Mouse (Mus musculus): ENCODE measurements at regions not wholly inside any gene's neighbourhood (a gene's known extent, or its start where the extent isn't known, plus 50 kb on each side); places are given as distances from the start of the nearest gene placed in this dataset.

- POLR2A ChIA-PET = interaction anchor here in 1 of 4 experiments (1.2 kb wide), 1 partner anchor 15 kb away, joined by 3 read pairs; no protein-coding TSS in a partner anchor
- CTCF ChIA-PET = interaction anchor here in 1 of 4 experiments (0.6 kb wide), 1 partner anchor 69 kb away, joined by 3 read pairs; no protein-coding TSS in a partner anchor
Measured at GRCm38 (mm10) chr11:6951361-6951760, 111.9 kb upstream of the Adcy1 start.

- ChIA-PET POLR2A (no interaction called here), CTCF (no interaction called here)
Measured at GRCm38 (mm10) chr11:6949051-6949450, 111.6 kb upstream of the Gm11983 start.

DNA sequence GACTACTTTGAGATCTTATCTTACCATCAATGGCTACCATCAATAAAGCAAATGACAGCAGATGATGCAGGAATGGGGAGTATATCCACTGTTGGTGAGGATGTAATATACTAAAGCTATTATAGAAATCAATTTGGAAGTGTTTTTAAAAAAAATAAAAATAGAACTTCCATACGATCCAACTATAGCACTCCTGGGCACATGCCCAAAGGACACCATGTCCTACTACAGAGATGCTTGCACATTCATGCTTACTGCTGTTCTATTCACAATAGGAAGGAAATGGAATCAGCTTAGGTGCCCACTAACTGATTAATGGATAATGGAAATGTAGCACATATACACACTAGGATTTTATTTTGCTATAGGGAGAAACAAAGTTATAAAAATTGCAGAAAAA lies 96.7 kb upstream of the Gm11983 start:
- CTCF ChIA-PET = no interaction called here
- POLR2A ChIA-PET = no interaction called here

DNA sequence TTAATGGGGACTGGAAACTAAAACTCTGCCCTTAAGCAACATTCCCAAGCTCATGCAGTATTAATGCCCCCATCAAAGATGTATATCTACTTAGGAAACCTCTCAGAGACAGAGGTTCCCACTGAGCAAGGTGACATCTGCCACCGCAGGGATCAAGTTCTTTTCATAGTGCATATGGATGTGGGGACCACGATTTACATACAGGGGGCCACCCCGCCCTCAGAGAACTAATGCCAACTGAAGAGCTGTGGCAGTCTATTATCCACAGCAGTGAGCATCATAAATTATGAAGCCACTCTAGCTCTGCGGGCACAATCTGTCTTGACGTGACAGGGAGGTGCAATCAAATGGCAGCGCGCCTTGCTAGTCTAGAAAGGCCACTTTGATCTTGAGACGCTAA lies 88.6 kb upstream of the Gm11983 start:
- ChIA-PET POLR2A (no interaction called here), CTCF (no interaction called here)

DNA sequence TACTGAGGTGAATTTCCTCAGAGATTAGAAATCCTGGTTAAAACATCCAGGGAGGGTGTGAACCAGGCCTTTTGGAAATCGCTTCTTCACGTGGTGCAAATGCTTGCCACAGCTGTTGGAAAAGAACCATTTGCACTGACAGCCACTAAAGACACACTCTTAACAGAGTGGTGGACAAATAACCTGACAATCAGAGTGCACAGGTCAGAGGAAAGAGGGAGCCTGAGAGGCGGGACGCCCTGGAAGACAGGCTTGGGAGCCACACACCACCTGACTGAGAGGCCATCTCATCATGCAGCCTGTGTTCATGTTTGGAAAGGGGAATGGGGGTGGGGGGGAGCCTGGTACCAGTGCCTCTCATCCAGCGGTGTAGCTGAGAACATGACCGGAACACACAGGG lies 87.0 kb upstream of the Gm11983 start:
- POLR2A ChIA-PET = interaction anchor here in 2 of 4 experiments (1.0 to 2.8 kb wide), 2 partner anchors 25 kb away, joined by 4 to 8 read pairs; no protein-coding TSS in a partner anchor
- CTCF ChIA-PET = no interaction called here

DNA sequence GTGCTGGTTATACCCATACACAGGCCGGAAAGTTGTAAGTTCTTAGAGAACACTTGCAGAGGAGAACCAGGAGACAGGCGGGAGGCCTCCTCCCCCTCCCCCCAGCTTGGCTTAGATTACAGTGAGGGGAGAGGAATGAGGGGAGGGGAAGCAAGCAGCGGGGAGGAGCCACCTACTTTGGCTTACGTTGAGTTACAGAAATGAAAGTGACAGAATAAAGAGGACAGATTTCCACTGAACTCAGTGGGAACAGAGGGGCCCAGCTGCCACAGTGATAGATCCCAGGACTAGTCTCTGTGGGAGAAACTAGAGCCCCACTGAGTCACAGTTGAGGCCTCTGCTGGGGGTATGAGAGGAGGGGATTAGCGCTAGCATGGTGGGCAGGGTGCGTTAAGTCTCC lies 86.5 kb upstream of the Gm11983 start:
- CTCF ChIA-PET = no interaction called here
- POLR2A ChIA-PET = interaction anchor here in 2 of 4 experiments (1.0 to 2.8 kb wide), 3 partner anchors 24 to 29 kb away, joined by 3 to 8 read pairs (median 4); no protein-coding TSS in a partner anchor

DNA sequence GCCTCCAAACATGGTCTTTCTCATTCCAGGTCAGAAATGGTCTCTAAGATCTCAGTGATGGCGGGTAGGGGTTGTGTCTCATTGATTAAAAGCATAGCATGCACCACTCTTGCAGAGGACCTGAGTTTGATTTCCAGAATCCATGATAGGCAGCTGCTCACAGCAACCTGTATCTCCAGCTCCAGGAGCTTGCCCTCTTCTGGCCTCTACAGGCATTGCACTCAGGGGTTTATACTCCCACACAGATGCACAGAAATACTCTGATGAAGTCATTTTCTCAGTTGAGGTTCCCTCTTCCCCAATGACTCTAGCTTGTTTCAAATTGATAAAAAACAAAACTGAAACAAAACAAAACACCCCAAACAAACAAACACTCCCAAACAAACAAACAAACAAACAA lies 81.1 kb upstream of the Gm11983 start:
- ChIA-PET POLR2A (no interaction called here), CTCF (interaction anchor here in 3 of 4 experiments (0.6 to 1.2 kb wide), 5 partner anchors 16 to 694 kb away, joined by 3 to 4 read pairs (median 3); no protein-coding TSS in a partner anchor)

GRCm38 (mm10) chr11:6905630-6906029 lies 68.2 kb upstream of the Gm11983 start:
- CTCF ChIA-PET = interaction anchor here in 1 of 4 experiments (1.5 kb wide), 1 partner anchor 259 kb away, joined by 3 read pairs; no protein-coding TSS in a partner anchor

GRCm38 (mm10) chr11:6902991-6903390 lies 65.5 kb upstream of the Gm11983 start:
- CTCF ChIA-PET = interaction anchor here in 2 of 4 experiments (0.6 to 1.0 kb wide), 3 partner anchors 15 to 285 kb away, joined by 3 to 4 read pairs (median 3); no protein-coding TSS in a partner anchor
- POLR2A ChIA-PET = interaction anchor here in 3 of 4 experiments (0.6 to 11.7 kb wide), 7 partner anchors 8 to 1746 kb away, joined by 3 to 167 read pairs (median 4); no protein-coding TSS in a partner anchor

More at GRCm38 (mm10) chr11:6905630-6906029, 68.2 kb upstream of the Gm11983 start:
- POLR2A ChIA-PET = interaction anchor here in 2 of 4 experiments (1.9 to 2.6 kb wide), 2 partner anchors 11 to 12 kb away, joined by 5 to 12 read pairs; no protein-coding TSS in a partner anchor

DNA sequence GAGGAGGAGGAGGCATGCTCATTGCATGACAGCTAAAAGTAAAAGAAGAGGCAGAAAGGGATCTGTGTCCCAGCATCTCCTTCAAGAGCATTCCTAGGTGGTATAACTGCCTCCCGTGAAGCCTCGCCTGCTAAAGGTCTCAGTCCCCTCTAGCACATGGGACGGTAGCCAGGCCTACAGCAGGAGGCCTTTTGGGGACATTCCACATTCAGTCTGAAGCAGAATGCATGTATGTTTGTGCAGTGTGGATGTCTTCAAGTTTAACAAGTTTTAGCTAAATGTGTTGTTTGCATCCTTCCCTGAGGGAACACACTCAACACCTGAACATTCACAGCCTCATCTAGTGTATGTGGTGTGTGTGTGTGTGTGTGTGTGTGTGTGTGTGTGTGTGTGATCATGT lies 64.8 kb upstream of the Gm11983 start:
- CTCF ChIA-PET = interaction anchor here in 2 of 4 experiments (0.6 to 1.0 kb wide), 2 partner anchors 16 to 286 kb away, joined by 3 to 4 read pairs; no protein-coding TSS in a partner anchor
- POLR2A ChIA-PET = interaction anchor here in 3 of 4 experiments (0.6 to 11.7 kb wide), 4 partner anchors 9 to 1746 kb away, joined by 3 to 167 read pairs (median 72); no protein-coding TSS in a partner anchor

DNA sequence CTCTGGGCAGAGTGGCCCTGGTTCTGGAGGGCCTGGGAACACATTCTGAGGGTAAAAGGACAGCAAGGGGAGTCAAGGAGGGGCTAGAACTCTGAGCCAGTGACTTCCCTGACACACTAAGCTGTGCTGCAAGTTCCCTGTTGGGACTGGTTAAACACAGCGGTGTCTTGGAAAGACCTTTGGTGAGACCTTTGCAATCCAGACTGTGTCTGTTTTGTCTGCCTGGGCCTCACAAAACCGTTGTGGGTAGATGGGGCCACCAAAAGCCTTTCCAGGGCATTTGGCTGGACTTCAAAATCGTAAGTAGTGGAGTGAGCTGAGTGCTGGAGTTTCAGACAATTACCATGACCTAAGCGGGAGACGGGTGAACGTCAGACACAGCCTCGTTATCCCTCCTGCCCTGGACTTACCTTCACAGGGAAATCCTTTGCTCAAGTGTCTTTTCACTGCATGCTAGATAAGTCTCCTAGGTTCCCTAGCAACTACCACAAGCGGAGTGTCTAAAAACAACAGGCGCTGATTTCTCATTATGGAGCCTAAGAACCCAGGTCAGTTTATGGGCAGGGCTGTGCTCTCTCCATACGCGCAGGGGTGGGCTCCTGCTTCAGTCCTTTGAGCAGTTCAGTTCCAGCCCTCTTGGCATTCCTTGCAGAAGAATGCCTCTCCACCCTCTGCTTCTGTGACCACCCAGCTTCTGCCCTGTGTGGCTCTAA lies 63.5 kb upstream of the Gm11983 start:
- CTCF ChIA-PET = interaction anchor here in 1 of 4 experiments (0.7 kb wide), 1 partner anchor 63 kb away, joined by 3 read pairs; the partner anchor contains the start of gene Gm11983
- POLR2A ChIA-PET = interaction anchor here (1.0 to 11.7 kb wide), 10 partner anchors 17 to 253 kb away, joined by 3 to 167 read pairs (median 6); partner anchors contain the start of gene Adcy1 (in 2 of the 4)

DNA sequence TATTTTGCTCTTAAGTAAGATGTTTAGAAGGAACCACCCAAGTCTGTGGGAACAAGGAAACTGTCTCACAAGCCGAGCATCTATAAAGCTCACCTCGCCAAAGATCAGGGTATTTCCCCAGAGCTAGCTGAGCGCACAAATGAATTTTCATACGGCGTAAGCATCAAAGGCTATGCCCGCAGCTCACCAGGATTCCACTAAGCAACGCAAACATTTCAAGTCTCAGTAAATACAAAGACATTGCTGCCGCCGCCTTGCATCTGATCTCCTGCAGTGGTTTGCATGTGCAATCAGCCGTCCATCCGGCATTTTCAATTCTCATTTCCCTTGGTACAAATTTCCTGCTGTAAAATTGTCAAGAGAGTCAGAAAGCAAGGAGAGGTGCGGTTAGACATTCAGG lies 62.9 kb upstream of the Gm11983 start:
- ChIA-PET CTCF (interaction anchor here in 1 of 4 experiments (1.1 kb wide), 1 partner anchor 23 kb away, joined by 3 read pairs; no protein-coding TSS in a partner anchor), POLR2A (interaction anchor here (0.6 to 11.7 kb wide), 26 partner anchors 8 to 252 kb away, joined by 3 to 167 read pairs (median 4); partner anchors contain the start of gene Adcy1 (in 2 of the 4))

DNA sequence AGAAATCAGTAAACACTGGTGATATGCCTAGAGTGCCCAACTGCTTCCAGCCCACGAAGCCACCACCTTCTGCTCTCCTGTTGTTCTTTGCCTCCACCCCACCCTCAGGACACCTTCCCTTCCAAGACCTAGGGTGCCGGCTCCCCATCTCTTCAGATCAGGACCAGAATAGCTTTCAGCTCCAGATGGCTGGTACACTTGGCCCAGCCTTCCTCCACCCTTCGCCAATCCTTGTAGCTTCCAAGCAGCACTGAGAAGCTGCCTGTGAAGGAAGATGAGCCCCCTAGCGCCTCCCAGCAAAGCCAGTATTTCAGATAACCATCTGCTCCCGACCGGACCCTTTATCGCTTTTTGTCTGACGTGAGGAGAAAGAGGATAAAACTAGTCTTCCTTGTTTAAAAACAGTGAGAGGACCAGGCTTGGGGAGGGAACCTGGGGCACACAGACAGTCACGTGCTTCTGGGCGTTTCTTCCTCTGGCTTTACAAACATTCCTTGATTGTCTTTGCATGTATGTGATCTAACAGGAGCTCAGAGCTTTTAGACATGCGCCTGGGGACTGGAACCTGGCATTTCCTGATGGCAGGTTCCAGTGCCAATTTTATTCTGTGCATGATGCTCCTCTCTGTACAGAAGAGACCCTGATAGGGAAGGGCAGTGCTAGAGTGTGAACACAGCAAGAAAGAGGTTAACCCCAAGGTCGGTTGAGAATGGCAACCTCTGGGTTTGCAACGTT lies 62.0 kb upstream of the Gm11983 start:
- POLR2A ChIA-PET = interaction anchor here (0.6 to 11.7 kb wide), 33 partner anchors 9 to 524 kb away, joined by 3 to 167 read pairs (median 4); partner anchors contain the start of gene Adcy1 (in 2 of the 4)
- CTCF ChIA-PET = interaction anchor here in 1 of 4 experiments (0.9 to 1.1 kb wide), 2 partner anchors 10 to 22 kb away, joined by 3 to 4 read pairs; no protein-coding TSS in a partner anchor

DNA sequence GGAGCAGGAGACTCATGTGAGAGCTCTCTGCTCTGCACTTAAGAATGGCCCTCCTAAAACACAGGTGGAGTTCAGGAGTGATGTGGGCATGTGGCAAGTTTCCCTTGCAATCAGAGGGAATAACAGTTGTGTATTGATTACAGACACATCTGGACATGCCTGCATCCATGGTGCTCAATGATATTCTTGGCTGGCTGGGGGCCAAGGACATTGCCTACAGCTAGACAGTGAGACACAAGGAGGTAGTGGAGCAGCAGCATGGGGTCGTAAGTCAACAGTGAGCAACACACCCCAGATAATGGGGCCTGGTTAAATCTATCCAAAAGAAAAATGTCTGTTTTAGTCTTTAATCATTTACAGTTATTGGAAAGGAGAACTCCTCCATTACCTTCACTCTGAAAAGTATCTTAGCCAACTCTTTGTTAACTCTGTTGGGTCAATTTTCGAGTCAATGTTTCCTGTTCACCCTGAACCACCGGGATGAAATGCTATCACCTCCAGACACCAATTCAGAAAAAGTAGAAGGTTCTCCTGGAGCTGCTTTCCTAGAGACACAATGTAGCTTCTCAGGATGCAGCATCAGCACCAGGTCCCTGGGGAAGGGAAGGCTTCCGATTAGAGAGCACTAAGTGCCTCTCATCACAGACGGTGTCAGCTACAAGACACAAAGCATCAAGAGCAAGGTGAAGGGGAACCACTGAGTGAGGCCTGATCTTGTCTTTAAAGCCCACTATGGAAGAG lies 61.1 kb upstream of the Gm11983 start:
- ChIA-PET POLR2A (interaction anchor here in 3 of 4 experiments (1.3 to 11.7 kb wide), 13 partner anchors 10 to 525 kb away, joined by 4 to 167 read pairs (median 7); no protein-coding TSS in a partner anchor), CTCF (interaction anchor here in 1 of 4 experiments (0.9 kb wide), 1 partner anchor 9 kb away, joined by 4 read pairs; no protein-coding TSS in a partner anchor)

DNA sequence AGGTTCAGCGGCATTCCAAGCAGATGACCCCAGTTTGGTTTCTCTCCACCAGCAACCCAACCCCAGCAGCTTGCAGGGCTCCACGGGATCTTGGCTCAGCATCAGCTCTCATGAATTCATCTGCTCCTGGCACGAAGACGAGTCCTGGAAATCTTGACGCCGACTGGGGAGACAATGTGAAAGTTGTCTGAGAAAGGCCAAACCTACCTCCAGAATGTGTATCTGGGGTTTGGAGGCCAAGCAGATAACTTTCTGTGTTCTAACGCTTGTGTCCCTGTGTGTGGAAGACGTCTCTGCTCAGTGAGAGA lies 58.3 kb upstream of the Gm11983 start:
- CTCF ChIA-PET = no interaction called here
- POLR2A ChIA-PET = interaction anchor here in 3 of 4 experiments (1.0 to 11.7 kb wide), 12 partner anchors 8 to 122 kb away, joined by 3 to 167 read pairs (median 6); no protein-coding TSS in a partner anchor

GRCm38 (mm10) chr11:6894911-6895785 lies 57.7 kb upstream of the Gm11983 start:
- ChIA-PET POLR2A (interaction anchor here (0.6 to 11.7 kb wide), 29 partner anchors 8 to 528 kb away, joined by 3 to 167 read pairs (median 4); no protein-coding TSS in a partner anchor), CTCF (interaction anchor here in 2 of 4 experiments (1.0 kb wide), 2 partner anchors 266 kb away, joined by 3 read pairs; no protein-coding TSS in a partner anchor)

- ChIA-PET POLR2A (interaction anchor here in 3 of 4 experiments (0.5 to 11.7 kb wide), 23 partner anchors 9 to 528 kb away, joined by 3 to 167 read pairs (median 4); no protein-coding TSS in a partner anchor), CTCF (interaction anchor here in 1 of 4 experiments (1.1 kb wide), 1 partner anchor 11 kb away, joined by 3 read pairs; no protein-coding TSS in a partner anchor)
Measured at GRCm38 (mm10) chr11:6893734-6894133, 56.3 kb upstream of the Gm11983 start.

Measured in embryonic stem cell, embryonic (primary cell).